Mouse (Mus musculus) liver, adult (tissue): ENCODE measurements around the gene Fndc3a.

Source experiments
- GATA4 ChIP-seq: IDR thresholded peaks from 2 replicates; pipeline ENCODE4 v1.6.1; 2014; ENCODE audit warnings: mild to moderate bottlenecking, low read length; ENCODE audit not compliant: insufficient replicate concordance

The Fndc3a gene

GRCm38 (mm10) chr14:72532028-72532917 lies 177.5 kb downstream of the Fndc3a start:
- TF ChIP-seq GATA4, result no peak

GRCm38 (mm10) chr14:72527126-72527525 lies 182.7 kb downstream of the Fndc3a start:
- no peak for TF ChIP-seq GATA4

- TF ChIP-seq GATA4, result no peak
These were observed 190.2 kb downstream of the Fndc3a start for GRCm38 (mm10) chr14:72519561-72519960.

- TF ChIP-seq GATA4, result no peak
These were observed 191.0 kb downstream of the Fndc3a start for GRCm38 (mm10) chr14:72518786-72519185.

GRCm38 (mm10) chr14:72516376-72516775 lies 193.4 kb downstream of the Fndc3a start:
- no peak for TF ChIP-seq GATA4

- TF ChIP-seq GATA4, result no peak
These were observed 202.9 kb downstream of the Fndc3a start for GRCm38 (mm10) chr14:72506723-72507420.

GRCm38 (mm10) chr14:72506018-72506722 lies 203.6 kb downstream of the Fndc3a start:
- no peak for TF ChIP-seq GATA4

GRCm38 (mm10) chr14:72504985-72505384 lies 204.8 kb downstream of the Fndc3a start:
- TF ChIP-seq GATA4, result no peak

- no peak for TF ChIP-seq GATA4
These were observed 206.6 kb downstream of the Fndc3a start for GRCm38 (mm10) chr14:72503241-72503640.

GRCm38 (mm10) chr14:72493775-72494174 lies 216.0 kb downstream of the Fndc3a start:
- no peak for TF ChIP-seq GATA4

GRCm38 (mm10) chr14:72491738-72492137 lies 218.1 kb downstream of the Fndc3a start, which contains the start of gene Gm9195:
Gm9195 (minus strand) TSS chr14:72491838.
- TF ChIP-seq GATA4, result no peak

GRCm38 (mm10) chr14:72490367-72490766 lies 219.4 kb downstream of the Fndc3a start:
- TF ChIP-seq GATA4, result no peak
